Mouse (Mus musculus) ES-E14 (cell line): Measurements from ENCODE around the gene Glb1l. TPM values are rescaled to one million over a fixed set of nuclear protein-coding genes. Genes with fewer than 3 reads are reported as not detected.

ENCODE experiments used
- DNase-seq: peaks from one replicate; pipeline ENCODE4 v3.0.0-alpha.2; 2013; ENCODE audit warnings: low read depth, low spot score
- H3K27ac ChIP-seq: 2 replicates; pipeline ENCODE4 v1.5.1; 2012; ENCODE audit warnings: low read depth, mild to moderate bottlenecking, low read length, moderate library complexity, mixed read lengths; ENCODE audit not compliant: poor library complexity, insufficient read depth, severe bottlenecking
- H3K36me3 ChIP-seq: 2 replicates; pipeline ENCODE4 v1.6.1; 2012; ENCODE audit warnings: mild to moderate bottlenecking, low read length, moderate library complexity, mixed read lengths; ENCODE audit not compliant: control insufficient read depth, poor library complexity, insufficient read depth, severe bottlenecking
- H3K4me1 ChIP-seq, 2 experiments: fragments of 150-350 bp in 1 of 2; sonication (generic) in 1 of 2; 2 replicates each; pipeline ENCODE4 v1.6.1; 2012; ENCODE audit warnings: low read length in 2 of 2, mild to moderate bottlenecking in 1 of 2, mixed read lengths in 1 of 2; ENCODE audit not compliant: control insufficient read depth in 2 of 2, insufficient read depth in 2 of 2, poor library complexity in 1 of 2
- H3K4me3 ChIP-seq, 2 experiments: fragments of 150-350 bp in 1 of 2; sonication (generic) in 1 of 2; 2 replicates each; pipeline ENCODE4 v1.5.1; 2012; ENCODE audit warnings: low read length in 2 of 2, low read depth in 1 of 2, mild to moderate bottlenecking in 1 of 2, mixed read lengths in 1 of 2; ENCODE audit not compliant: insufficient read depth in 1 of 2, poor library complexity in 1 of 2, severe bottlenecking in 1 of 2
- H3K9ac ChIP-seq: 2 replicates; pipeline ENCODE4 v1.6.1; 2012; ENCODE audit warnings: low read depth, mild to moderate bottlenecking, low read length, mixed read lengths; ENCODE audit not compliant: poor library complexity, insufficient read depth, severe bottlenecking
- H3K9me3 ChIP-seq: fragments of 150-350 bp; sonication (generic); 2 replicates; pipeline ENCODE4 v1.6.1; 2012; ENCODE audit warnings: low read depth, mild to moderate bottlenecking, low read length; ENCODE audit not compliant: control insufficient read depth, insufficient read depth
- CHD2 ChIP-seq: IDR thresholded peaks from 2 replicates; pipeline ENCODE4 v1.6.1; 2014; ENCODE audit warnings: mild to moderate bottlenecking, low read depth, low read length, inconsistent platforms
- HCFC1 ChIP-seq: IDR thresholded peaks from 2 replicates; pipeline ENCODE4 v1.6.1; 2012; ENCODE audit warnings: low read length, inconsistent platforms, borderline replicate concordance; ENCODE audit not compliant: insufficient read depth
- MAFK ChIP-seq: IDR thresholded peaks from 2 replicates; pipeline ENCODE4 v1.6.1; 2014; ENCODE audit warnings: mild to moderate bottlenecking, low read depth, low read length, inconsistent platforms; ENCODE audit not compliant: insufficient read depth
- ZC3H11A ChIP-seq: IDR thresholded peaks from 2 replicates; pipeline ENCODE4 v1.6.1; 2012; ENCODE audit warnings: low read depth, mild to moderate bottlenecking, inconsistent platforms, low read length, borderline replicate concordance
- ZNF384 ChIP-seq: IDR thresholded peaks from 2 replicates; pipeline ENCODE4 v1.6.1; 2012; ENCODE audit warnings: low read depth, low read length, inconsistent platforms
- in situ Hi-C, 2 experiments: fragments of 600-800 bp; cut with MboI; formaldehyde crosslinking; loops; one replicate each; pipeline ENCODE4 v1.15.1; 2025; ENCODE audit warnings: low sequenced_read_pairs in 2 of 2, inconsistent platforms in 1 of 2; ENCODE audit not compliant: unreplicated experiment in 2 of 2
- total RNA-seq: library from RNA; depleted of rRNA; stranded (reverse); fragments of 300-350 nt; gene quantifications from 2 replicates; pipeline ENCODE4 v1.2.3, GENCODE M21; 2012

Gene Glb1l
- total RNA-seq, 1 experiment, result 5.8 TPM

GRCm38 (mm10) chr1:75216797-75217585 is 6.4 kb upstream of the Glb1l start:
- peaks cover 44% of the 10 kb centered on the region for H3K36me3 ChIP-seq
- no peak for TF ChIP-seq MAFK
- TF ChIP-seq ZC3H11A, result no peak
- no peak for TF ChIP-seq ZNF384
- TF ChIP-seq HCFC1, result no peak
- no peak for TF ChIP-seq CHD2
- H3K27ac ChIP-seq, result no peak overlapping the region
- in situ Hi-C loops, result no loop called here
- H3K4me1 ChIP-seq, result peaks cover 13 to 28% of the 10 kb centered on the region in 2 experiments
- peak overlapping the region; percentile 4; the same call in 1 of the 2 replicates for H3K9ac ChIP-seq
- no peaks in the 10 kb centered on the region for H3K9me3 ChIP-seq
- no peak for DNase-seq
- H3K4me3 ChIP-seq, result no peak overlapping the region; a peak in 1 of 4 replicates

- no peak overlapping the region for H3K4me3 ChIP-seq
- H3K9me3 ChIP-seq, result no peaks in the 10 kb centered on the region
- H3K4me1 ChIP-seq, result peaks cover 13 to 25% of the 10 kb centered on the region in 2 experiments
- no peak overlapping the region for H3K27ac ChIP-seq
- H3K9ac ChIP-seq, result no peak overlapping the region
- peaks cover 46% of the 10 kb centered on the region for H3K36me3 ChIP-seq
- no peak for DNase-seq
- TF ChIP-seq MAFK (no peak), ZNF384 (no peak), ZC3H11A (no peak), HCFC1 (no peak), CHD2 (no peak)
- in situ Hi-C loops, result no loop called here
These were observed 5.2 kb upstream of the Glb1l start for GRCm38 (mm10) chr1:75215785-75216184.

GRCm38 (mm10) chr1:75214886-75215285 is 4.3 kb upstream of the Glb1l start:
- Histone ChIP-seq H3K4me1 (peaks cover 9 to 28% of the 10 kb centered on the region in 2 experiments), H3K4me3 (no peak overlapping the region), H3K9ac (no peak overlapping the region; the same call in 1 of the 2 replicates), H3K9me3 (no peaks in the 10 kb centered on the region), H3K27ac (no peak overlapping the region), H3K36me3 (peaks cover 46% of the 10 kb centered on the region)
- in situ Hi-C loops, result no loop called here
- no peak for DNase-seq
- TF ChIP-seq MAFK (no peak), CHD2 (no peak), HCFC1 (no peak), ZNF384 (no peak), ZC3H11A (no peak)

- peaks cover 9 to 26% of the 10 kb centered on the region in 2 experiments for H3K4me1 ChIP-seq
- no peaks in the 10 kb centered on the region for H3K9me3 ChIP-seq
- H3K36me3 ChIP-seq, result peaks cover 46% of the 10 kb centered on the region
- TF ChIP-seq HCFC1, result no peak
- TF ChIP-seq CHD2, result no peak
- TF ChIP-seq MAFK, result no peak
- TF ChIP-seq ZNF384, result no peak
- TF ChIP-seq ZC3H11A, result no peak
- in situ Hi-C loops, result no loop called here
- no peak overlapping the region for H3K4me3 ChIP-seq
- H3K27ac ChIP-seq, result no peak overlapping the region
- H3K9ac ChIP-seq, result no peak overlapping the region
- DNase-seq, result no peak
These were observed 3.8 kb upstream of the Glb1l start for GRCm38 (mm10) chr1:75214442-75214841.
